Mouse (Mus musculus): ENCODE results near the gene Lsm4.

DNA sequence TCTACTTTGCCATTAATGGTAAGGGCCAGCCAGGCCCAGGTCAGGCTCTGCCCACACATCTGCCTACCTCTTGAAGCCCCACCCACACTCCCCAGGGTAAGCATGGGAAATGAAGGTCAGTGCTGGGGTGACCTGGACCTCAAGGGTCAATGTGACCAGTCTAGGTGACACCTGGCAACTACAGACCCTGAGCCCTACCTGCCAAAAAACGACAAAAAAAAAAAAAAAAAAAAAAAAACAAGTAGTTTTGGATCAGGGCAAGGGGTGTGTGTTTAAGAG lies 24.9 kb upstream of the Lsm4 start:
- no peak for TF ChIP-seq CTCF (IDR thresholded peaks at IDR 0.05; ENCODE audit: low read depth, low read length)
- TF ChIP-seq TAL1 (conservative IDR thresholded peaks at IDR 0.05; ENCODE audit: low read depth, low read length), result no peak
